Mouse (Mus musculus) heart, adult 18-20 months (tissue): Measurements from ENCODE around the gene Nol11. TPM values are rescaled to one million over a fixed set of nuclear protein-coding genes. Genes with fewer than 3 reads are reported as not detected.

Experiments used
- total RNA-seq, 2 experiments: library from RNA; stranded (reverse); gene quantifications; 2 replicates each; pipeline ENCODE4 v1.2.3; 2021

The Nol11 gene
- total RNA-seq, 2 experiments from 2014 or later = 17.8 to 18.5 TPM

Other genes with a start within 250 kb of the Nol11 start
- gene Kpna2, start 189.8 kb downstream of the Nol11 start, total RNA-seq = 10 to 100 TPM; 70.1 to 72.1 TPM
- gene 1810010H24Rik, start 163.7 kb downstream of the Nol11 start, total RNA-seq = 1 to 10 TPM; 1.4 to 3.7 TPM
- gene Bptf, start 57.3 kb downstream of the Nol11 start, total RNA-seq = 10 to 100 TPM; 27.9 to 31.3 TPM